8 mouse cellular contexts compared by ENCODE assay signal in the genomic region with DNA sequence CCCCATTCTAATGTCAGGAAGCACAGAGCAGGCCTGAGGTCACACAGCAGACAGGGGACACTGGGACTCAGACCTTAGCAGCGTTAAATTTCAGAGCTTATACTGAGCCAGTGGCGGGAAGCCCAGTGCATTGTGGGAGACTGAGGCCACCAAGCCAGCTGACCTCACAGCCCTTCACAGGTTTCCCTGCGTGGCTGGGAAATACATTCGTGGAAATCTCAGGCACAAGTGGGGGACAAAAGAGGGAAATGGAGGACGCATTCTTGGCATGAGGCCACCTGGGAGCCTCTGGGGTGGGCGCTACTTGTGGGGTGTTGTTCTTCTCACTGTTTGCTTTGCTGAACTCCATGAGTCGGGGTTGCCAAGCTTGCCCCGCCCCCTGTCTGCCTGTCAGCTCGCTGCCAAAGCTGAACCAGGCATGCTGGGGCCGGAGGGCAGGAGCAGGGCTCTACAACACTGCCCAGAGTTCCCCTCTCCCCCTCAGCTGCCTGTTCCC. TPM values are rescaled to one million over a fixed set of nuclear protein-coding genes. Genes with fewer than 3 reads are reported as not detected.
DNase-seq lines count a peak whose midpoint lies in the region; ATAC-seq and TF ChIP-seq lines count a peak whose summit lies in the region.

No protein-coding gene starts in this region.

- no peak overlapping the region for H3K4me3 ChIP-seq in lung, embryonic 14.5 days (ENCODE audit: low read depth, low read length)
- no peak overlapping the region for H3K4me3 ChIP-seq in heart, embryonic 14.5 days (ENCODE audit: control insufficient read depth in 1 of 2, insufficient read depth in 1 of 2, low read depth in 1 of 2, low read length in 2 of 2)
- H3K4me3 ChIP-seq in midbrain, postnatal 0 days (ENCODE audit: low read depth, low read length): no peak overlapping the region
- H3K4me3 ChIP-seq in left cerebral cortex, adult 2 months: no peak overlapping the region

- H3K9ac ChIP-seq in lung, embryonic 14.5 days: no peak overlapping the region
- H3K9ac ChIP-seq in heart, embryonic 14.5 days (ENCODE audit: low read length): peak overlapping the region; percentile 13; the same call in 1 of the 2 replicates
- H3K9ac ChIP-seq in midbrain, postnatal 0 days (replicated peaks; ENCODE audit: low read length, poor library complexity, severe bottlenecking): no peak overlapping the region

- H3K4me2 ChIP-seq in lung, embryonic 14.5 days: peak overlapping the region; percentile 42
- H3K4me2 ChIP-seq in heart, embryonic 14.5 days (ENCODE audit: low read length): peak overlapping the region; percentile 14; the same call in 1 of the 2 replicates
- H3K4me2 ChIP-seq in midbrain, postnatal 0 days (ENCODE audit: low read depth, low read length, poor library complexity, severe bottlenecking): no peak overlapping the region

- H3K9me3 ChIP-seq in lung, embryonic 14.5 days (ENCODE audit: low read depth, low read length): no peaks in the 10 kb centered on the region
- no peaks in the 10 kb centered on the region for H3K9me3 ChIP-seq in heart, embryonic 14.5 days (ENCODE audit: control insufficient read depth, low read length)
- H3K9me3 ChIP-seq in midbrain, postnatal 0 days (ENCODE audit: low read length): no peaks in the 10 kb centered on the region

- H3K27ac ChIP-seq in lung, embryonic 14.5 days (ENCODE audit: low read depth): peak overlapping the region; percentile 60; the same call in 1 of the 2 replicates
- peak overlapping the region; percentile 65 to 92 for H3K27ac ChIP-seq in heart, embryonic 14.5 days (replicated peaks in 1 of 2; ENCODE audit: control insufficient read depth in 1 of 2, insufficient read depth in 1 of 2, low read depth in 2 of 2, low read length in 2 of 2)
- H3K27ac ChIP-seq in midbrain, postnatal 0 days (ENCODE audit: low read depth, low read length): no peak overlapping the region
- H3K27ac ChIP-seq in left cerebral cortex, adult 2 months: no peak overlapping the region

- no peaks in the 10 kb centered on the region for H3K27me3 ChIP-seq in lung, embryonic 14.5 days (ENCODE audit: insufficient read depth, low read length)
- no peaks in the 10 kb centered on the region for H3K27me3 ChIP-seq in heart, embryonic 14.5 days (ENCODE audit: control insufficient read depth, insufficient read depth, low read length)
- H3K27me3 ChIP-seq in midbrain, postnatal 0 days (ENCODE audit: insufficient read depth, low read length): no peaks in the 10 kb centered on the region

- DNase-seq in lung, embryonic 14.5 days: peak; percentile 71
- no peak for DNase-seq in lung, postnatal 25 days (ENCODE audit: low spot score)
- DNase-seq in kidney, postnatal 14 days: peak; percentile 38
- peak; percentile 64 for DNase-seq in midbrain, postnatal 0 days (ENCODE audit: low spot score)
- DNase-seq in gastrocnemius, postnatal 10 days: no peak
- DNase-seq in left cerebral cortex, adult 2 months (ENCODE audit: extremely low spot score in 1 of 2, low spot score in 2 of 2): no peak
- no peak for DNase-seq in spleen, postnatal 36 days (ENCODE audit: low spot score in 2 of 2)

- 0 out of 2 replicates have a peak, but pooled peaks have one; percentile 6 for TF ChIP-seq CTCF in lung, embryonic 14.5 days (IDR thresholded peaks at IDR 0.05; ENCODE audit: low read depth)
- TF ChIP-seq CTCF in midbrain, postnatal 0 days (IDR thresholded peaks at IDR 0.05): no peak
- TF ChIP-seq CTCF in left cerebral cortex, adult 2 months (IDR thresholded peaks at IDR 0.05): no peak

- no peaks in the 10 kb centered on the region for H3K36me3 ChIP-seq in lung, embryonic 14.5 days (ENCODE audit: insufficient read depth)
- H3K36me3 ChIP-seq in heart, embryonic 14.5 days (ENCODE audit: control insufficient read depth, insufficient read depth, low read length): no peaks in the 10 kb centered on the region
- H3K36me3 ChIP-seq in midbrain, postnatal 0 days (ENCODE audit: insufficient read depth, low read length): no peaks in the 10 kb centered on the region

- 11% methylated on average over 10 of the region's 10 CpGs for WGBS in lung, embryonic 14.5 days
- 13% methylated on average over 10 of the region's 10 CpGs for WGBS in heart, embryonic 14.5 days
- WGBS in midbrain, postnatal 0 days: 21% methylated on average over 10 of the region's 10 CpGs

- intact Hi-C loops in left cerebral cortex, adult 2 months (cut with DNase I): no loop called here

- ATAC-seq in lung, embryonic 14.5 days (ENCODE audit: insufficient read depth): peak; percentile 51
- no peak for ATAC-seq in heart, embryonic 14.5 days (ENCODE audit: insufficient number of reproducible peaks, insufficient read depth, low FRiP score, low read depth)
- no peak for ATAC-seq in midbrain, postnatal 0 days (ENCODE audit: low FRiP score)

- peaks cover 34% of the 10 kb centered on the region for H3K4me1 ChIP-seq in lung, embryonic 14.5 days (ENCODE audit: insufficient read depth)
- peaks cover 68 to 82% of the 10 kb centered on the region in 2 experiments for H3K4me1 ChIP-seq in heart, embryonic 14.5 days (ENCODE audit: control insufficient read depth in 2 of 2, insufficient read depth in 2 of 2, low read length in 2 of 2)
- peaks cover 6% of the 10 kb centered on the region; the same call in 1 of the 2 replicates for H3K4me1 ChIP-seq in midbrain, postnatal 0 days (ENCODE audit: insufficient read depth, low read length)

RNA-seq across cellular contexts. Expression of a gene that starts 29.9 kb away (rescaled TPM):
- polyA plus RNA-seq in lung, embryonic 14.5 days (2014; fragmentation: Nextera tagmentation; extraction: Ambion mirVana): 1.6 and 1.7 TPM in 2 replicates
- 0.65 and 0.98 TPM in 2 replicates for polyA plus RNA-seq in heart, embryonic 14.5 days (2014; fragmentation: Nextera tagmentation; extraction: Ambion mirVana)
- total RNA-seq in midbrain, postnatal 0 days (2014; rRNA removed): 0.22 and 0.28 TPM in 2 replicates
- polyA plus RNA-seq in midbrain, postnatal 0 days (2015; fragmentation: Nextera tagmentation; extraction: Ambion mirVana): 0.06 and 0.10 TPM in 2 replicates
- under 1 TPM; 0.21 to 0.23 TPM for total RNA-seq in gastrocnemius, postnatal 10 days (2021)
- under 1 TPM; 0.16 to 0.25 TPM for total RNA-seq in left cerebral cortex, adult 2 months (2021)

Comparison
In these comparisons a context has a peak if more than half of its experiments do, and no peak if none do; other contexts are left out.
1. DNase-seq: peak in lung, embryonic 14.5 days (single experiment), kidney, postnatal 14 days (single experiment) and midbrain, postnatal 0 days (single experiment); none in lung, postnatal 25 days (single experiment), gastrocnemius, postnatal 10 days (single experiment), left cerebral cortex, adult 2 months (0 of 2) and spleen, postnatal 36 days (0 of 2).
2. H3K27ac ChIP-seq: peak in lung, embryonic 14.5 days (single experiment) and heart, embryonic 14.5 days (2 of 2); none in midbrain, postnatal 0 days (single experiment) and left cerebral cortex, adult 2 months (single experiment).